Mouse (Mus musculus): Measurements from ENCODE around the gene Ncaph. TPM values are rescaled to one million over a fixed set of nuclear protein-coding genes. Genes with fewer than 3 reads are reported as not detected.

Ncaph gene
- polyA plus RNA-seq, 1 experiment: 14.2 TPM

DNA sequence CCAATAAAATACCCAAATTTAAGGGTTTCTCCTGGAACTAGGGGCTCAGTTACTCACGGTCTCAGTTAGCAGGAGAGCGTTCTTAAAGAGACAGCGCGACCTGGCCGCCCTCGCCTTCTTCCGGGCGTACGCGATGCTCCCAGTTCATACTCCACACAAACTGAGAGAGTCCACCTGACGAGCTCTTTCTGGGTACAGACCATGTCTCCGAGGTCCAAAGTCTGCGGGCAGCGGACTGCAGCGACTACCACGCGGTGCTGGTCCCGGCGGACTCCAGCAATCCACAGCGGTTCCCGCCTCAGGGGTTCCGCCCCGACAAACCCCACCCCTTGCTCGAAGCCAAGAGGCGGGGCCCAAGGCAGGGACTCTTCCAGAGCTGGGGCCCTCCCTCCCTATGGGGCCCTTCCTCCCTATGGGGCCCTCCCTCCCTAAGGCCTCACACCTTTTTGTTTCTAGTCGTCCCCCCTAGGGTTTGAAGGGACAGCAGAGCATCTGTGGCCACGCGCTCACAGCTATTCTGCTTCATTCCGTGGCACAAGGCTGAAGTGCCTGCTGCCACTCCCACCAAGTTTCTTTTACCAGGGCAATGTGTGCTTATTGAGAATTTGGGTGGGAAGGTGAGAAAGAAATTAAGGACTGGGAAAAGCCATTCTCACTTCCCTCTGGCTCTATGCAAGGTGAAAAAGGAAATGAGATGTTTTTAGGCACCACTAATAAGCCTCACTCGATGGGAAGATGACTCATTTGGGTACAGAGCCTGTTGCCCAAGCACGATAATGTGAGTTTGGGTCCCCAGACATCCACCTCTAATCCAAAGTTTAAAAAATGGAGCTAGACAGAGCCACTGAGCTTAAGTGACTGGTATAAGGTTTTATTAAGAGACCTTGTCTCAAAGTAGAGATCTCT is 9.7 kb upstream of the Ncaph start, which contains the start of gene Itpripl1:
TSS of gene Itpripl1 (minus strand) at position 285 of the 906 bp plus-strand sequence.
- H3K27me3 ChIP-seq (ENCODE audit: control insufficient read depth, insufficient read depth, insufficient read length): no peaks in the 10 kb centered on the region
- H3K4me2 ChIP-seq (ENCODE audit: low read depth): peak within 1 kb of the TSS; percentile 78
- TF ChIP-seq TCF12 (IDR thresholded peaks at IDR 0.05; ENCODE audit: insufficient read depth, poor library complexity, severe bottlenecking) (no peak), POLR2A (IDR thresholded peaks at IDR 0.05; ENCODE audit: insufficient read length, low read depth) (peak; percentile 54)
- no peak within 1 kb of the TSS for H3ac ChIP-seq (ENCODE audit: control insufficient read depth, insufficient read length)
- no peaks in the 10 kb centered on the region for H3K36me3 ChIP-seq (ENCODE audit: control insufficient read depth, insufficient read depth)
- H3K79me2 ChIP-seq (ENCODE audit: control insufficient read depth, insufficient read depth): no peaks in the 10 kb centered on the region
- peak within 1 kb of the TSS; percentile 24 for H3K4me3 ChIP-seq

DNA sequence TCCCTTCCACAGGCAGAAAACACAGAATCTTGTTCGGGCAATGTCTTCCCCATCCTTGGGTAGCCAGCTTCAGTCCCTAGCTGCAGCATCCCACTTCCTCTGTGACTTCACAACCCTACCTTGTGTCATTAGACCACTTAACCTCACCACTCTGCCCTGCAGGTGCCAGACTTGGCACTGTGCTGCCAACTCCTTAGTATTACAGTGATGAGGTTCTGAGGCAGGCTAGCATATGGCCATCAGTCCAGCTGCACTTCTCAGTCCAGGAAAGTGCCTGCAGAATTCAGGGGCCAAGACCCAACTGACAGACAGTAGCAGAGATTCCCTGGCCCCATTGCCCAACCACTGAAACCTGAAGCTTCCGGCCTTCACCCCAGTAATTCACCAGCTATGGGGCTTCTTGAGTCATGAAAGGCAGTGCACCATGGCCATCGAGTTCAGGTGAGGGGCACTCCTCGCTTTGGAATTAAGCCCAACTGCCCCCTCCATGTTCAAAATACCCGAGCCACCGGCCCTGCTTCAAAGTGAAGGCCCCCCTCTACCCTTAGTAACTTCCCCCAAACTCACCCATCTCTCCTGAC is 8.9 kb upstream of the Ncaph start:
- H3K79me2 ChIP-seq (ENCODE audit: control insufficient read depth, insufficient read depth): no peaks in the 10 kb centered on the region
- H3ac ChIP-seq (ENCODE audit: control insufficient read depth, insufficient read length): no peak overlapping the region
- peak overlapping the region; percentile 24 for H3K4me3 ChIP-seq
- no peaks in the 10 kb centered on the region for H3K27me3 ChIP-seq (ENCODE audit: control insufficient read depth, insufficient read depth, insufficient read length)
- peak overlapping the region; percentile 78 for H3K4me2 ChIP-seq (ENCODE audit: low read depth)
- H3K36me3 ChIP-seq (ENCODE audit: control insufficient read depth, insufficient read depth): no peaks in the 10 kb centered on the region
- TF ChIP-seq E2F4 (IDR thresholded peaks at IDR 0.05; ENCODE audit: insufficient read depth) (no peak), USF1 (IDR thresholded peaks at IDR 0.05; ENCODE audit: low read depth) (no peak), POLR2A (IDR thresholded peaks at IDR 0.05; ENCODE audit: insufficient read length, low read depth) (no peak), REST (IDR thresholded peaks at IDR 0.05; ENCODE audit: insufficient read depth, insufficient read length) (no peak), MAX (IDR thresholded peaks at IDR 0.05; ENCODE audit: low read depth) (no peak), POLR2AphosphoS2 (IDR thresholded peaks at IDR 0.05; ENCODE audit: insufficient read length, low read depth) (no peak), MYOD1 (IDR thresholded peaks at IDR 0.05; ENCODE audit: control insufficient read depth in 1 of 3, insufficient read length in 2 of 3, low read depth in 2 of 3) (no peak), CEBPB (IDR thresholded peaks at IDR 0.05; ENCODE audit: insufficient read depth, poor library complexity, severe bottlenecking) (no peak), TCF12 (IDR thresholded peaks at IDR 0.05; ENCODE audit: insufficient read depth, poor library complexity, severe bottlenecking) (no peak), SRF (IDR thresholded peaks at IDR 0.05; ENCODE audit: control insufficient read depth, insufficient read length, low read depth) (no peak), MYOG (IDR thresholded peaks at IDR 0.05; ENCODE audit: control insufficient read depth in 1 of 3, insufficient read depth in 1 of 3, insufficient read length in 2 of 3, low read depth in 2 of 3) (no peak), TCF3 (IDR thresholded peaks at IDR 0.05; ENCODE audit: insufficient read length, low read depth) (no peak)

GRCm38 (mm10) chr2:127142031-127142430 is 8.3 kb upstream of the Ncaph start:
- TF ChIP-seq CEBPB (IDR thresholded peaks at IDR 0.05; ENCODE audit: insufficient read depth, poor library complexity, severe bottlenecking) (no peak), TCF12 (IDR thresholded peaks at IDR 0.05; ENCODE audit: insufficient read depth, poor library complexity, severe bottlenecking) (no peak), MAX (IDR thresholded peaks at IDR 0.05; ENCODE audit: low read depth) (no peak), SRF (IDR thresholded peaks at IDR 0.05; ENCODE audit: control insufficient read depth, insufficient read length, low read depth) (no peak), REST (IDR thresholded peaks at IDR 0.05; ENCODE audit: insufficient read depth, insufficient read length) (no peak), USF1 (IDR thresholded peaks at IDR 0.05; ENCODE audit: low read depth) (no peak), POLR2A (IDR thresholded peaks at IDR 0.05; ENCODE audit: insufficient read length, low read depth) (no peak)
- H3K27me3 ChIP-seq (ENCODE audit: control insufficient read depth, insufficient read depth, insufficient read length): no peaks in the 10 kb centered on the region
- H3K4me2 ChIP-seq (ENCODE audit: low read depth): no peak overlapping the region
- no peaks in the 10 kb centered on the region for H3K79me2 ChIP-seq (ENCODE audit: control insufficient read depth, insufficient read depth)
- H3ac ChIP-seq (ENCODE audit: control insufficient read depth, insufficient read length): no peak overlapping the region
- H3K36me3 ChIP-seq (ENCODE audit: control insufficient read depth, insufficient read depth): no peaks in the 10 kb centered on the region
- H3K4me3 ChIP-seq: peak overlapping the region; percentile 24

DNA sequence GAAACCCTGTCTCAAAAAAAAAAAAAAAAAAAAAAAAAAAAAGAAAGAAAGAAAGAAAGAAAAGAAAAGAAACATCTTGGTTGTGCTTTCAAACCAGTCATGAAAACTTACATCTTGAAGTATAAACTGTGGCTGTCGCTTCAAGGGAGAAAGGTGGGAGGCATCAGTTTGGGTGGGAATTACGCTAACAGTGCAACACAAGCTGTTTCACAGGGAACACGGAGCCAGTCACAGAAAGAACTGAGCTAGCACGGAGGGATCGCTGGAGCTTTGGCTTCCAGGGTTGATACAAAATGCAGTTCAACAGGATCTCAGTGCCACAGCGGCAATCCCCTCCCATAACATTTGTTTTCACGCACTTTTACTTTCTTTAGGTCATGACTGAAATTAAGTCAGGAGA is 6.3 kb upstream of the Ncaph start:
- Histone ChIP-seq H3K27me3 (ENCODE audit: control insufficient read depth, insufficient read depth, insufficient read length) (no peaks in the 10 kb centered on the region), H3ac (ENCODE audit: control insufficient read depth, insufficient read length) (no peak overlapping the region), H3K79me2 (ENCODE audit: control insufficient read depth, insufficient read depth) (no peaks in the 10 kb centered on the region), H3K4me2 (ENCODE audit: low read depth) (no peak overlapping the region), H3K4me3 (no peak overlapping the region), H3K36me3 (ENCODE audit: control insufficient read depth, insufficient read depth) (no peaks in the 10 kb centered on the region)
- TF ChIP-seq SRF (IDR thresholded peaks at IDR 0.05; ENCODE audit: control insufficient read depth, insufficient read length, low read depth) (no peak), USF1 (IDR thresholded peaks at IDR 0.05; ENCODE audit: low read depth) (no peak), REST (IDR thresholded peaks at IDR 0.05; ENCODE audit: insufficient read depth, insufficient read length) (no peak), POLR2AphosphoS2 (IDR thresholded peaks at IDR 0.05; ENCODE audit: insufficient read length, low read depth) (no peak), E2F4 (IDR thresholded peaks at IDR 0.05; ENCODE audit: insufficient read depth) (no peak), CEBPB (IDR thresholded peaks at IDR 0.05; ENCODE audit: insufficient read depth, poor library complexity, severe bottlenecking) (no peak), POLR2A (IDR thresholded peaks at IDR 0.05; ENCODE audit: insufficient read length, low read depth) (no peak), TCF12 (IDR thresholded peaks at IDR 0.05; ENCODE audit: insufficient read depth, poor library complexity, severe bottlenecking) (no peak)

- Histone ChIP-seq H3K36me3 (ENCODE audit: control insufficient read depth, insufficient read depth) (no peaks in the 10 kb centered on the region), H3K79me2 (ENCODE audit: control insufficient read depth, insufficient read depth) (no peaks in the 10 kb centered on the region), H3K4me2 (ENCODE audit: low read depth) (peak overlapping the region; percentile 35), H3ac (ENCODE audit: control insufficient read depth, insufficient read length) (no peak overlapping the region), H3K4me3 (no peak overlapping the region), H3K27me3 (ENCODE audit: control insufficient read depth, insufficient read depth, insufficient read length) (no peaks in the 10 kb centered on the region)
- TF ChIP-seq MYOD1 (IDR thresholded peaks at IDR 0.05; ENCODE audit: control insufficient read depth in 1 of 3, insufficient read length in 2 of 3, low read depth in 2 of 3): no peak
- no peak for TF ChIP-seq CEBPB (IDR thresholded peaks at IDR 0.05; ENCODE audit: insufficient read depth, poor library complexity, severe bottlenecking)
- TF ChIP-seq POLR2AphosphoS2 (IDR thresholded peaks at IDR 0.05; ENCODE audit: insufficient read length, low read depth): no peak
- TF ChIP-seq TCF12 (IDR thresholded peaks at IDR 0.05; ENCODE audit: insufficient read depth, poor library complexity, severe bottlenecking): no peak
- no peak for TF ChIP-seq REST (IDR thresholded peaks at IDR 0.05; ENCODE audit: insufficient read depth, insufficient read length)
- no peak for TF ChIP-seq SRF (IDR thresholded peaks at IDR 0.05; ENCODE audit: control insufficient read depth, insufficient read length, low read depth)
- no peak for TF ChIP-seq USF1 (IDR thresholded peaks at IDR 0.05; ENCODE audit: low read depth)
- TF ChIP-seq MAX (IDR thresholded peaks at IDR 0.05; ENCODE audit: low read depth): no peak
- TF ChIP-seq POLR2A (IDR thresholded peaks at IDR 0.05; ENCODE audit: insufficient read length, low read depth): no peak
- TF ChIP-seq MYOG (IDR thresholded peaks at IDR 0.05; ENCODE audit: control insufficient read depth in 1 of 3, insufficient read depth in 1 of 3, insufficient read length in 2 of 3, low read depth in 2 of 3): no peak
- TF ChIP-seq E2F4 (IDR thresholded peaks at IDR 0.05; ENCODE audit: insufficient read depth): no peak
- no peak for TF ChIP-seq TCF3 (IDR thresholded peaks at IDR 0.05; ENCODE audit: insufficient read length, low read depth)
These were observed 5.9 kb upstream of the Ncaph start for GRCm38 (mm10) chr2:127139605-127140004.

Measured in myocyte (in vitro differentiated cells).